Mouse (Mus musculus): ENCODE measurements at regions not wholly inside any gene's neighbourhood (a gene's known extent, or its start where the extent isn't known, plus 50 kb on each side); places are given as distances from the start of the nearest gene placed in this dataset.
"Not testable (repeated sequence)": the region's sequence is repeated elsewhere in the genome, so short reads cannot be mapped to it uniquely, and the experiment has no call there.

- not testable (repeated sequence) for ATAC-seq (replicated peaks; ENCODE audit: low FRiP score, poor library complexity, severe bottlenecking)
These were observed 140.2 kb downstream of the Pls3 start for GRCm38 (mm10) chrX:75734628-75735302.

GRCm38 (mm10) chrX:75733651-75734050 is 141.3 kb downstream of the Pls3 start:
- ATAC-seq (replicated peaks; ENCODE audit: low FRiP score, poor library complexity, severe bottlenecking): not testable (repeated sequence)

- not testable (repeated sequence) for ATAC-seq (replicated peaks; ENCODE audit: low FRiP score, poor library complexity, severe bottlenecking)
These were observed 145.2 kb downstream of the Pls3 start for GRCm38 (mm10) chrX:75729791-75730190.

GRCm38 (mm10) chrX:75728507-75728906 is 146.5 kb downstream of the Pls3 start:
- no peak for ATAC-seq (replicated peaks; ENCODE audit: low FRiP score, poor library complexity, severe bottlenecking)

- ATAC-seq (replicated peaks; ENCODE audit: low FRiP score, poor library complexity, severe bottlenecking): 0 out of 2 replicates have a peak, but pooled peaks have one; percentile 34
These were observed 145.5 kb upstream of the Rab39b start for GRCm38 (mm10) chrX:75723542-75723941.

- ATAC-seq (replicated peaks; ENCODE audit: low FRiP score, poor library complexity, severe bottlenecking): no peak
These were observed 121.9 kb upstream of the Rab39b start for GRCm38 (mm10) chrX:75699949-75700348.

- not testable (repeated sequence) for ATAC-seq (replicated peaks; ENCODE audit: low FRiP score, poor library complexity, severe bottlenecking)
These were observed 97.2 kb upstream of the Rab39b start for GRCm38 (mm10) chrX:75675271-75675670.

- peak; percentile 96 for ATAC-seq (replicated peaks; ENCODE audit: low FRiP score, poor library complexity, severe bottlenecking)
These were observed 96.1 kb upstream of the Rab39b start for GRCm38 (mm10) chrX:75673920-75674665.

GRCm38 (mm10) chrX:75673586-75673919 is 95.5 kb upstream of the Rab39b start:
- no peak for ATAC-seq (replicated peaks; ENCODE audit: low FRiP score, poor library complexity, severe bottlenecking)

GRCm38 (mm10) chrX:75672976-75673375 is 94.9 kb upstream of the Rab39b start:
- ATAC-seq (replicated peaks; ENCODE audit: low FRiP score, poor library complexity, severe bottlenecking): no peak

- ATAC-seq (replicated peaks; ENCODE audit: low FRiP score, poor library complexity, severe bottlenecking): no peak
These were observed 89.6 kb upstream of the Rab39b start for GRCm38 (mm10) chrX:75667636-75668035.

- ATAC-seq (replicated peaks; ENCODE audit: low FRiP score, poor library complexity, severe bottlenecking): no peak
These were observed 65.4 kb upstream of the Rab39b start for GRCm38 (mm10) chrX:75643402-75643801.

Measured in erythroid progenitor cell, adult 5-6 weeks (primary cell).